Mouse (Mus musculus) spleen, postnatal 36 days (tissue): Measurements from ENCODE around the gene Crebrf.

Source experiments
- DNase-seq, 2 experiments: peaks; one replicate each; pipeline ENCODE4 v3.0.0; 2022; ENCODE audit warnings: low spot score in 2 of 2, mixed read lengths in 1 of 2

Gene Crebrf

DNA sequence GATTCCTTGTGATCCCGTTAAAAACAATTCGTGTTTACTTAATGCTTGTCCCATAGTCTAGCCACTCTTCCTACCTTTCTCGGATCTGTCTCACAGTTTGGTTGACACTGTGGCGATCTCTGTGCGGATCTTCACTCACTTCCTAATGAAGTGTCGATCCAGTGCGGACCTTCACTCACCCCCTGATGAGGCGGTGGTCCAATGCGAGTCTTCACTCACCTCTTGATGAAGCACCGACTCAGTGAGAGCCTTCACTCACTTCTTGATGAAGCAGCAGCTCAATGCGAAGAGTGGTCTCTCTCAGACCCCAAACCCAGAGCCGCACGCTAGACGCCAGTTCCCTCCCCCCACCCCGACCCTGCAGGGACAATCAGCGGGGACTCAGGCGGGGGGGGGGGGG lies 110.7 kb downstream of the Crebrf start:
- DNase-seq, result no peak
